Mouse (Mus musculus) intestine, postnatal 0 days (tissue): ENCODE results near the gene Fgfr2. TPM values are rescaled to one million over a fixed set of nuclear protein-coding genes. Genes with fewer than 3 reads are reported as not detected.

Experiments used
- ATAC-seq: fragments of 200-750 bp; cut with Nextera tagmentation; 2 replicates; pipeline ENCODE4 v1.8.0; 2017; ENCODE audit warnings: mild to moderate bottlenecking, moderate TSS enrichment, moderate library complexity
- H3K27ac ChIP-seq: fragments of 300-500 bp; sonication (generic); 2 replicates; pipeline ENCODE4 v1.5.1; 2014; ENCODE audit warnings: mild to moderate bottlenecking, low read depth, low read length, moderate library complexity
- H3K27me3 ChIP-seq: fragments of 300-500 bp; sonication (generic); replicated peaks from 2 replicates; pipeline ENCODE4 v1.6.1; 2014; ENCODE audit warnings: low read length, mixed read lengths; ENCODE audit not compliant: control insufficient read depth, insufficient read depth
- H3K36me3 ChIP-seq: fragments of 300-500 bp; sonication (generic); 2 replicates; pipeline ENCODE4 v1.6.1; 2014; ENCODE audit warnings: mild to moderate bottlenecking, moderate library complexity; ENCODE audit not compliant: control insufficient read depth, insufficient read depth
- H3K4me1 ChIP-seq: fragments of 300-500 bp; sonication (generic); replicated peaks from 2 replicates; pipeline ENCODE4 v1.6.1; 2014; ENCODE audit warnings: antibody characterized with exemption, low read length, mixed read lengths; ENCODE audit not compliant: control insufficient read depth, insufficient read depth
- H3K4me2 ChIP-seq: fragments of 300-500 bp; sonication (generic); replicated peaks from 2 replicates; pipeline ENCODE4 v1.6.1; 2014; ENCODE audit warnings: low read depth, mild to moderate bottlenecking, moderate library complexity
- H3K4me3 ChIP-seq: fragments of 300-500 bp; sonication (generic); 2 replicates; pipeline ENCODE4 v1.5.1; 2014; ENCODE audit warnings: low read depth, low read length
- H3K9ac ChIP-seq: fragments of 300-500 bp; sonication (generic); 2 replicates; pipeline ENCODE4 v1.6.1; 2014; ENCODE audit warnings: mild to moderate bottlenecking, low read depth, low read length
- H3K9me3 ChIP-seq: fragments of 300-500 bp; sonication (generic); 2 replicates; pipeline ENCODE4 v1.6.1; 2016; ENCODE audit warnings: mixed run types; ENCODE audit not compliant: control insufficient read depth
- CTCF ChIP-seq: sonication (generic); IDR thresholded peaks from 2 replicates; pipeline ENCODE4 v1.5.1; 2016; ENCODE audit warnings: low read depth, mild to moderate bottlenecking, control low read depth, antibody characterized with exemption, moderate library complexity
- WGBS: fragments of 180-500 bp; shearing (Covaris S2); extraction: QIAGEN DNeasy Blood & Tissue Kit; methylation state at CpG from one replicate; pipeline ENCODE4 v1.1.7; 2014; 5-methylcytosine and 5-hydroxymethylcytosine counted together
- polyA plus RNA-seq: library from polyadenylated mRNA; unstranded; fragments of >200 nt; fragmentation: Nextera tagmentation; extraction: Ambion mirVana; gene quantifications from 2 replicates; pipeline ENCODE4 v1.2.1, GENCODE M21; 2015

The Fgfr2 gene
- polyA plus RNA-seq, 1 experiment from 2014 or later: 29.5 TPM

DNA sequence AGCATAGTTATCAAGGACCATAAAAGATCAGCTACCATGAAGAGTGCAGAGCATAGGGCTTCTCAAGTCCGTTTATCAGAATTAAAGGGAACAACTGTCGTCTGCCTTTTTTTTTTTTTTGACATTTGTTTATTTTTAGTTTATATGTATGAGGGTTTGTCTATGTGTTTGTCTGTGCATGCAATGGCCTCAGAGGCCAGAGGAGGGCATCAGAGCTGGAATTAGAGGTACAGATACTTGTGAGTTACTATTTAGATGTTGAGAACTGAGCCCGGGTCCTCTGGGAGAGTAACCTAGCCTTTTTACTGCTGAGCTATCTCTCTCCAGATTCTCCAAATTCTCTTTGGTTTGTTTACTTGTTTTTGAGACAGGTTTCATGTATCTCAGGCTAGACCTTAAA, 219.4 kb downstream of the Fgfr2 start:
- Histone ChIP-seq H3K36me3 (no peaks in the 10 kb centered on the region), H3K9me3 (no peaks in the 10 kb centered on the region), H3K27me3 (no peaks in the 10 kb centered on the region), H3K4me2 (no peak overlapping the region), H3K27ac (no peak overlapping the region), H3K9ac (no peak overlapping the region), H3K4me1 (no peaks in the 10 kb centered on the region), H3K4me3 (no peak overlapping the region)
- ATAC-seq: no peak
- TF ChIP-seq CTCF: no peak
- 69% methylated on average over 3 of the region's 3 CpGs for WGBS

DNA sequence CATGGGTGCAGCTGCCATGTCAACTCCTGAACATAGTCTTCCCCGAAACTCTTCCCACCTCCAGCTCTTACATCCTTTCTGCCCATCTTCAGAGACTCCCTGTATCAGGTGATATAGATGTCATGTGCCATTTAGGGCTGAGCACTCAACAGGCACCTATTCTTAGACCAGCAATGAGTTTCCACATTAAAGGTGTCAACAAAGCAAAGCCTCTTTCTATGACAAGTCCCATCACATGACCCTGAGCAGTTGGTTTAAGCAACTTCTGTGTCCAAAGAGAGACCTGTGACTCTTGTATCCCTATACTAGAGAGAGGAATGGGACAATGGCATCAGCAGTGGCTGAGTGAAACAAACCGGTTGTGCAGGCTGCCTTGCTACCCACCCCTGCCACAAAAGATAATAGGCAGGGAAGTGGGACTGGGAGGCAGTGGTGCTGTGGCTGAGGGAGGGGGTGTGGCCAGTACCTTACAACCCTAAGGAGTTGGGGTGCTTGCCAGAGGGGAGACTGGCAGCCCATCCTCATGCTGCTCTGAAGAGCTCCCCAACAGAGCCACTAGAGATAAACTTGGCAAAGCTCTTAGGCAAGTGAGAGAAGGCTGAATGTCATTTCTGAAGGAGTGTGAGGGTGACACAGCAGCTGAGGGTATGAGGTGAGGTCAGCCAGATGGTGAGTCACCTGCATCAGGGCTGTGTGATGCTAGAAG, 222.2 kb downstream of the Fgfr2 start:
- no peak for ATAC-seq
- H3K9me3 ChIP-seq: no peaks in the 10 kb centered on the region
- no peak overlapping the region for H3K4me2 ChIP-seq
- no peaks in the 10 kb centered on the region for H3K27me3 ChIP-seq
- H3K9ac ChIP-seq: no peak overlapping the region
- no peaks in the 10 kb centered on the region for H3K4me1 ChIP-seq
- H3K36me3 ChIP-seq: no peaks in the 10 kb centered on the region
- no peak overlapping the region for H3K27ac ChIP-seq
- WGBS: 47% methylated on average over 2 of the region's 2 CpGs
- no peak overlapping the region for H3K4me3 ChIP-seq
- no peak for TF ChIP-seq CTCF

DNA sequence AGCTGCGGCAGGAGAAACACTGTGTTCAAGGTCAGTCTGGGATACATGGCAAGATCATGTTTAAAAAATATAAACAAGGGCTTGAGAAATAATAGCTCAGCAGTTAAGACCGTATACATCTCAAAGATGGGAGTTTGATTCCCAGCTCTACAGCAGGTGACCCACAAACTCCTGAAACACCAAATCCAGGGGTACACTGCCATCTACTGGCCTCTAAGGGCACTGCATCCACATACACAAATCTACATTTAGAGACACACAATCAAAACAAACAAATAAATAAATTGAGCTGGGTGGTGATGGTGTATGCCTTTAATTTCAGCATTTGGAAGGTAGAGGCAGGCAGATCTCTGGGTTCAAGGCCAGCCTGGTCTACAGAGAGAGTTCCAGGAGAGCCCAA, 224.9 kb downstream of the Fgfr2 start:
- Histone ChIP-seq H3K36me3 (no peaks in the 10 kb centered on the region), H3K4me2 (no peak overlapping the region), H3K4me3 (no peak overlapping the region), H3K4me1 (no peaks in the 10 kb centered on the region), H3K9me3 (no peaks in the 10 kb centered on the region), H3K27me3 (no peaks in the 10 kb centered on the region), H3K9ac (no peak overlapping the region), H3K27ac (no peak overlapping the region)
- 92% methylated on average over 2 of the region's 2 CpGs for WGBS
- no peak for ATAC-seq
- TF ChIP-seq CTCF: peak; percentile 72

DNA sequence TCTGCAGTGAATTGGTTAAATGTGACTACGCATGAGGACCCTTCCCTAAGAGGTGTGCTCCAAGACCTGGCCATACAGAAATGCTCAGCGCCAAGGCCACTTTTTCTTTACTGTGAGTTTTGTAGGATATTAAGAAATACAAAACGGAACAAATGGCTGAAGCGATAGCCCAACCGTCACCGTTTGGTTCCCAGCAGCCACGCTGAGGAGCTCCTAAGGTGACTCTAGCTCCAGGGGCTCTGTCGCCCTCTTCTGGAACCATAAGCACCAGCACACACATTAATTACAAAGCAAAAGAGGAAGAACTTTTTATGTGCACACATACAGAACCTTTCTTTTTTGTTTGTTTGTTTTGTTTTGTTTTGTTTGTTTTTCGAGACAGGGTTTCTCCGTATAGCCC, 225.9 kb downstream of the Fgfr2 start:
- H3K27me3 ChIP-seq: no peaks in the 10 kb centered on the region
- no peak for ATAC-seq
- no peak overlapping the region for H3K4me3 ChIP-seq
- no peak overlapping the region for H3K4me2 ChIP-seq
- H3K9ac ChIP-seq: no peak overlapping the region
- WGBS: 82% methylated on average over 10 of the region's 10 CpGs
- no peaks in the 10 kb centered on the region for H3K36me3 ChIP-seq
- H3K9me3 ChIP-seq: no peaks in the 10 kb centered on the region
- H3K27ac ChIP-seq: no peak overlapping the region
- peak; percentile 40 for TF ChIP-seq CTCF
- H3K4me1 ChIP-seq: no peaks in the 10 kb centered on the region

DNA sequence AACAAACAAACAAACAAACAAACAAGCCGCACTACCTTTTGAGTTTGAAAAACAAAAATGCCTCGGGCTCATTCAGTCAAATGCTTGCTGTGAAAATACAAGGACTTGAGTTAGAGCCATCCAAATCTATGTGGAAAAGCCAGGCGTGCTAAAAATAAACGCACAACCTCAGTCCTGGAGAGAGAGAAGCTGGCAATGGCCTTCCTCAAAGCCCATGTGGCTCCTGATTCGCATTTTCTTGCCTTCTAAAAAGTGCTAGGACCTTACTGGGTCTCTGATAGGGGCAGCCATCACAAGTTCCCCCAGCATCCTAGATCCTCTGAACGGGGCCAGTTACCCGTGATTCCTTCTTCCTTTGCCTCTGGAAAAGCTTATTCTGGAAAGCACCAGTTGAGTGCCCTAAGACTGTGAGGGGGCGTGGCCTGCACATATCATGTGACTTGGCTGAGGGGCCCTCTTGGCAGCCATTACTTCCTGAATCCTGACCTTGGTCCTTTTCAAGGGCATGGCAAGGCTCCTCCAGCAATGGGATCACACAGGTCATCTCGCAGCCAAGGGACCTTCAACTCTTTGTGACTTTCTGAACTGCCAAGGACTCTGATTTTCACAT, 226.8 kb downstream of the Fgfr2 start:
- H3K4me3 ChIP-seq: no peak overlapping the region
- no peaks in the 10 kb centered on the region for H3K27me3 ChIP-seq
- no peaks in the 10 kb centered on the region for H3K9me3 ChIP-seq
- H3K27ac ChIP-seq: no peak overlapping the region
- ATAC-seq: no peak
- no peak for TF ChIP-seq CTCF
- H3K9ac ChIP-seq: no peak overlapping the region
- no peaks in the 10 kb centered on the region for H3K36me3 ChIP-seq
- H3K4me1 ChIP-seq: no peaks in the 10 kb centered on the region
- no peak overlapping the region for H3K4me2 ChIP-seq
- 87% methylated on average over 9 of the region's 9 CpGs for WGBS

DNA sequence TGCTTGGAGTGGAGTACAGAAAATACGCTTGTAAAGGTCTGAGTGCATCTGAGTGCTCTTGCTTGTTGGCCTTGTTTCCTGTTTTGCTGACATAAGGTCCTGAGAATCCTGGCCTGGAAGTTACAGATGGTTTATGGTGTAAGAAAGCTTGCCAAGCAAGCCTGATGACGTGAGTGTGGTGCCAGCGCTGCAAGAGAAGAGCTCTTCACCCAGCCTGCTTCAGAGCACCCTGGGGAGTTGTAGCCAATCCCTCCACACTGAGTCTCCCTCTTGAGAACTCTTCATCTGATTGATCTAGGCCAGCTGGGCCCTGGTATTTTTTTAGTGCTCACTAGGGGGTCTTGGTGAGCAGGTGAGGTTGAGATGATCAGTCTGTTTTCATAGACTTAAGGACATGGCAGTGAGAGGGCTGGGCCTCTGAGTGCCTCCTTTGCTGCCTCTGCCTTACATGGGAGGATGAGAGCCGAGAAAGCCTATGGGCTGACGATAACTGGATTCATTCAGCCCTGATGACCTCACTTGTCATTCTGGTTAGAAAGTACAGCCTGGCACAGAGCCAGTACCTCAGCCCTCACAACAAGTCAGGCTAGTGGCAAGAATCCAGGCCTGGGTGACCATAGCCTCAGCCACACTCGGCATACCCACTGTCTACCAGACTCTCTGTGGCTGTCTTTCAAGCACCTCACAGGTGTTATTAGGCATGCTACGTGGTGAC, 228.2 kb downstream of the Fgfr2 start:
- H3K36me3 ChIP-seq: no peaks in the 10 kb centered on the region
- H3K4me2 ChIP-seq: no peak overlapping the region
- no peak for TF ChIP-seq CTCF
- H3K27ac ChIP-seq: no peak overlapping the region
- H3K9me3 ChIP-seq: no peaks in the 10 kb centered on the region
- H3K27me3 ChIP-seq: no peaks in the 10 kb centered on the region
- H3K4me1 ChIP-seq: no peaks in the 10 kb centered on the region
- H3K4me3 ChIP-seq: no peak overlapping the region
- no peak overlapping the region for H3K9ac ChIP-seq
- WGBS: 60% methylated on average over 7 of the region's 7 CpGs
- no peak for ATAC-seq
